ENCODE assay signal across 30 mouse cellular contexts in genomic region chr13:59439683-59440082, GRCm38 (mm10).
A peak's percentile ranks its signal among the peaks of the same experiment; 100 is the strongest.
DNase-seq lines count a peak whose midpoint lies in the region; ATAC-seq and TF ChIP-seq lines count a peak whose summit lies in the region.
"Had no signal": no experiment of that assay in that cellular context is flagged by ENCODE, and none has a peak within 500 bp of the region (broad histone marks: within the 10 kb centered on the region; RNA-seq: fewer than 3 reads in every experiment).

No protein-coding gene starts in this region.

- H3K9me3 ChIP-seq in MEL (replicated peaks; ENCODE audit: insufficient read depth, low read length): no peaks in the 10 kb centered on the region
- H3K9me3 ChIP-seq: embryonic facial prominence, embryonic 12.5 days; forebrain, embryonic 15.5 days; G1E; kidney, embryonic 15.5 days; liver, embryonic 15.5 days; lung, embryonic 15.5 days; midbrain, embryonic 10.5 days; stomach, embryonic 15.5 days had no signal

- ATAC-seq in frontal cortex, adult (ENCODE audit: low TSS enrichment): peak; percentile 39; the same call in 1 of the 2 replicates
- ATAC-seq: forebrain, embryonic 15.5 days; inflammation-experienced regulatory T-cells, adult 6 months had no signal

- DNase-seq in frontal cortex, postnatal 14 days (ENCODE audit: low spot score in 2 of 2): no peak
- DNase-seq in layer of hippocampus, adult 2 months (ENCODE audit: low spot score in 2 of 2): no peak
- no peak for DNase-seq in layer of hippocampus, postnatal 10 days (ENCODE audit: low spot score in 2 of 2)
- DNase-seq in MEL (ENCODE audit: low read depth, low spot score): no peak
- DNase-seq in cerebellum, adult 11 months: no peak
- DNase-seq: adrenal gland, postnatal 14 days; cerebellum, adult 8-10 months; cerebellum, postnatal 36 days; embryo, embryonic 11 days; gastrocnemius, postnatal 10 days; heart, postnatal 4 days; kidney, adult 11 months; kidney, postnatal 36 days; layer of hippocampus, postnatal 36 days; liver; retina, postnatal 1 day; right cerebral cortex, postnatal 14 days; thymus, postnatal 25 days had no signal

- no peaks in the 10 kb centered on the region for H3K27me3 ChIP-seq in MEL (ENCODE audit: control insufficient read depth in 1 of 2, insufficient read depth in 2 of 2, low read length in 2 of 2)
- H3K27me3 ChIP-seq: embryonic facial prominence, embryonic 12.5 days; forebrain, embryonic 15.5 days; kidney, embryonic 15.5 days; liver, embryonic 15.5 days; lung, embryonic 15.5 days; stomach, embryonic 15.5 days had no signal

- H3K9ac ChIP-seq in MEL (ENCODE audit: control insufficient read depth, low read depth, low read length, poor library complexity, severe bottlenecking): no peak overlapping the region
- H3K9ac ChIP-seq: embryonic facial prominence, embryonic 12.5 days; forebrain, embryonic 15.5 days; hindbrain, embryonic 14.5 days; kidney, embryonic 15.5 days; liver, embryonic 15.5 days; lung, embryonic 15.5 days; stomach, embryonic 15.5 days had no signal

- no peaks in the 10 kb centered on the region for H3K4me1 ChIP-seq in MEL (ENCODE audit: control insufficient read depth in 1 of 2, insufficient read depth in 2 of 2, low read length in 2 of 2)
- H3K4me1 ChIP-seq in cortical plate, adult 2 months (ENCODE audit: control insufficient read depth, insufficient read depth, low read length): no peaks in the 10 kb centered on the region
- H3K4me1 ChIP-seq: embryonic facial prominence, embryonic 12.5 days; forebrain, embryonic 15.5 days; kidney, embryonic 15.5 days; liver, embryonic 15.5 days; midbrain, embryonic 10.5 days; stomach, embryonic 15.5 days had no signal

- no peak; the same call in none of the 2 replicates for TF ChIP-seq RAD21 in MEL (IDR thresholded peaks at IDR 0.05; ENCODE audit: low read depth, low read length)

- peak; percentile 58 for TF ChIP-seq CTCF in layer of hippocampus, adult 2 months (conservative IDR thresholded peaks at IDR 0.05)
- TF ChIP-seq CTCF in MEL (IDR thresholded peaks at IDR 0.05 in 2 of 3, conservative IDR thresholded peaks at IDR 0.05 in 1 of 3; ENCODE audit: control insufficient read depth in 1 of 3, insufficient read depth in 1 of 3, low read depth in 2 of 3, low read length in 3 of 3, poor library complexity in 1 of 3, severe bottlenecking in 1 of 3): no peak
- TF ChIP-seq CTCF in cortical plate, adult 2 months (IDR thresholded peaks at IDR 0.05; ENCODE audit: extremely low read depth, insufficient read depth, low read length): peak; percentile 39

- no peak overlapping the region for H3K27ac ChIP-seq in layer of hippocampus, adult 2 months
- H3K27ac ChIP-seq in MEL (ENCODE audit: control insufficient read depth, low read depth, low read length): no peak overlapping the region
- no peak overlapping the region for H3K27ac ChIP-seq in cortical plate, adult 2 months (ENCODE audit: insufficient read depth, low read length)
- H3K27ac ChIP-seq: embryonic facial prominence, embryonic 12.5 days; forebrain, embryonic 15.5 days; hindbrain, embryonic 14.5 days; kidney, embryonic 15.5 days; liver, embryonic 15.5 days; lung, embryonic 15.5 days; midbrain, embryonic 10.5 days; stomach, embryonic 15.5 days had no signal

- H3K36me3 ChIP-seq in MEL (ENCODE audit: control insufficient read depth in 1 of 2, insufficient read depth in 2 of 2, low read length in 2 of 2): no peaks in the 10 kb centered on the region
- H3K36me3 ChIP-seq: embryonic facial prominence, embryonic 12.5 days; forebrain, embryonic 15.5 days; kidney, embryonic 15.5 days; liver, embryonic 15.5 days; lung, embryonic 15.5 days; midbrain, embryonic 10.5 days; stomach, embryonic 15.5 days had no signal

- H3K4me3 ChIP-seq in layer of hippocampus, adult 2 months: no peak overlapping the region
- H3K4me3 ChIP-seq in MEL (ENCODE audit: control insufficient read depth in 1 of 2, insufficient read depth in 1 of 2, low read depth in 2 of 2, low read length in 2 of 2): no peak overlapping the region
- no peak overlapping the region for H3K4me3 ChIP-seq in cortical plate, adult 2 months (ENCODE audit: insufficient read depth, low read length)
- H3K4me3 ChIP-seq: embryonic facial prominence, embryonic 12.5 days; forebrain, embryonic 15.5 days; kidney, embryonic 15.5 days; liver, embryonic 15.5 days; lung, embryonic 15.5 days; midbrain, embryonic 10.5 days; stomach, embryonic 15.5 days had no signal

- no peaks in the 10 kb centered on the region for H3K79me2 ChIP-seq in MEL (ENCODE audit: control insufficient read depth, insufficient read depth, low read length, poor library complexity)

- TF ChIP-seq EP300 in MEL (IDR thresholded peaks at IDR 0.05; ENCODE audit: low read depth in 1 of 2, low read length in 2 of 2): no peak

- no peak for TF ChIP-seq POLR2A in MEL (IDR thresholded peaks at IDR 0.05; ENCODE audit: control insufficient read depth in 1 of 2, insufficient read depth in 1 of 2, low read depth in 1 of 2, low read length in 2 of 2, poor library complexity in 1 of 2)
- TF ChIP-seq POLR2A in cortical plate, adult 2 months (IDR thresholded peaks at IDR 0.05; ENCODE audit: extremely low read depth, insufficient read depth, low read length): no peak

TF ChIP-seq in MEL, 35 proteins besides CTCF, POLR2A, EP300 and RAD21:
- TF ChIP-seq ZC3H11A (IDR thresholded peaks at IDR 0.05; ENCODE audit: low read depth, low read length): no peak
- TF ChIP-seq SMC3 (IDR thresholded peaks at IDR 0.05; ENCODE audit: low read depth, low read length): 0 out of 2 replicates have a peak, but pooled peaks have one; percentile 4

Comparison
In these comparisons a context has a peak if more than half of its experiments do, and no peak if none do; other contexts are left out.
1. CTCF ChIP-seq: peak in layer of hippocampus, adult 2 months (single experiment) and cortical plate, adult 2 months (single experiment); none in MEL (0 of 3).